Mouse (Mus musculus): ENCODE data around the gene Slc33a1. TPM values are rescaled to one million over a fixed set of nuclear protein-coding genes. Genes with fewer than 3 reads are reported as not detected.

Gene Slc33a1
- 13.8 and 15.4 TPM in 2 replicates for polyA plus RNA-seq (2016; fragmentation: Nextera tagmentation; extraction: Ambion mirVana)

GRCm38 (mm10) chr3:63964100-63964921 is at the start of gene Slc33a1:
Gene Slc33a1 (minus strand): TSS chr3:63964768.
- Histone ChIP-seq H3K9ac (peak within 1 kb of the TSS; percentile 85), H3K9me3 (no peaks in the 10 kb centered on the region), H3K27ac (peak within 1 kb of the TSS; percentile 87), H3K4me1 (peaks cover 25% of the 10 kb centered on the region), H3K27me3 (peaks cover 9% of the 10 kb centered on the region), H3K4me3 (replicated peaks) (peak within 1 kb of the TSS; percentile 81), H3K36me3 (replicated peaks) (no peaks in the 10 kb centered on the region), H3K4me2 (peak within 1 kb of the TSS; percentile 90)
- ATAC-seq (ENCODE audit: low FRiP score) = peak; percentile 98
- under 1% methylated on average over 68 of the region's 69 CpGs for WGBS

GRCm38 (mm10) chr3:63988722-63989440 is 24.3 kb upstream of the Slc33a1 start:
- no peak overlapping the region for H3K4me2 ChIP-seq
- 94% methylated on average over 3 of the region's 3 CpGs for WGBS
- no peak overlapping the region for H3K4me3 ChIP-seq (replicated peaks)
- H3K9me3 ChIP-seq = no peaks in the 10 kb centered on the region
- no peak overlapping the region for H3K27ac ChIP-seq
- no peak for ATAC-seq (ENCODE audit: low FRiP score)
- no peaks in the 10 kb centered on the region for H3K4me1 ChIP-seq
- H3K36me3 ChIP-seq (replicated peaks) = peaks cover 65% of the 10 kb centered on the region
- H3K9ac ChIP-seq = no peak overlapping the region
- H3K27me3 ChIP-seq = no peaks in the 10 kb centered on the region

GRCm38 (mm10) chr3:63986656-63987055 is 22.1 kb upstream of the Slc33a1 start:
- Histone ChIP-seq H3K4me3 (replicated peaks) (no peak overlapping the region), H3K27me3 (no peaks in the 10 kb centered on the region), H3K4me1 (no peaks in the 10 kb centered on the region), H3K27ac (no peak overlapping the region), H3K9me3 (no peaks in the 10 kb centered on the region), H3K9ac (no peak overlapping the region), H3K4me2 (no peak overlapping the region), H3K36me3 (replicated peaks) (peaks cover 60% of the 10 kb centered on the region)
- 92% methylated on average over 1 of the region's 1 CpGs for WGBS
- ATAC-seq (ENCODE audit: low FRiP score) = no peak

GRCm38 (mm10) chr3:63977895-63978294 is 13.3 kb upstream of the Slc33a1 start:
- no peak overlapping the region for H3K27ac ChIP-seq
- H3K4me1 ChIP-seq = peaks cover 14% of the 10 kb centered on the region
- H3K4me2 ChIP-seq = peak overlapping the region; percentile 76
- H3K36me3 ChIP-seq (replicated peaks) = peaks cover 22% of the 10 kb centered on the region
- H3K9me3 ChIP-seq = no peaks in the 10 kb centered on the region
- no peak for ATAC-seq (ENCODE audit: low FRiP score)
- no peaks in the 10 kb centered on the region for H3K27me3 ChIP-seq
- no peak overlapping the region for H3K9ac ChIP-seq
- 81% methylated on average over 4 of the region's 4 CpGs for WGBS
- no peak overlapping the region for H3K4me3 ChIP-seq (replicated peaks)

- Histone ChIP-seq H3K4me2 (peak within 1 kb of the TSS; percentile 76), H3K27ac (peak within 1 kb of the TSS; percentile 85), H3K9me3 (no peaks in the 10 kb centered on the region), H3K4me3 (replicated peaks) (peak within 1 kb of the TSS; percentile 89), H3K36me3 (replicated peaks) (peaks cover 11% of the 10 kb centered on the region), H3K27me3 (no peaks in the 10 kb centered on the region; the same call in 1 of the 2 replicates), H3K9ac (peak within 1 kb of the TSS; percentile 90), H3K4me1 (peaks cover 14% of the 10 kb centered on the region)
- under 1% methylated on average over 67 of the region's 67 CpGs for WGBS
- ATAC-seq (ENCODE audit: low FRiP score) = peak; percentile 99
Measured at GRCm38 (mm10) chr3:63975955-63976908, 11.7 kb upstream of the Slc33a1 start, which contains the start of gene Gmps. Gene Gmps (plus strand): TSS chr3:63976106.

- peaks cover 25% of the 10 kb centered on the region for H3K4me1 ChIP-seq
- no peak overlapping the region for H3K9ac ChIP-seq
- no peak overlapping the region for H3K4me2 ChIP-seq
- no peak overlapping the region for H3K27ac ChIP-seq
- ATAC-seq (ENCODE audit: low FRiP score) = no peak
- H3K9me3 ChIP-seq = no peaks in the 10 kb centered on the region
- no peak overlapping the region for H3K4me3 ChIP-seq (replicated peaks)
- no peaks in the 10 kb centered on the region for H3K36me3 ChIP-seq (replicated peaks)
- 74% methylated on average over 2 of the region's 2 CpGs for WGBS
- peaks cover 9% of the 10 kb centered on the region for H3K27me3 ChIP-seq
Measured at GRCm38 (mm10) chr3:63965929-63966328, 1.4 kb upstream of the Slc33a1 start.

- H3K27me3 ChIP-seq = peaks cover 9% of the 10 kb centered on the region
- peak overlapping the region; percentile 90 for H3K4me2 ChIP-seq
- H3K27ac ChIP-seq = no peak overlapping the region; the same call in 1 of the 2 replicates
- 77% methylated on average over 6 of the region's 6 CpGs for WGBS
- no peak for ATAC-seq (ENCODE audit: low FRiP score)
- no peaks in the 10 kb centered on the region for H3K9me3 ChIP-seq
- H3K4me3 ChIP-seq (replicated peaks) = peak overlapping the region; percentile 81
- H3K9ac ChIP-seq = 0 out of 2 replicates have a peak overlapping the region, but pooled peaks have one; percentile 85
- peaks cover 25% of the 10 kb centered on the region for H3K4me1 ChIP-seq
- no peaks in the 10 kb centered on the region for H3K36me3 ChIP-seq (replicated peaks)
Measured at GRCm38 (mm10) chr3:63964922-63965249, 318 bp upstream of the Slc33a1 start.

- peaks cover 25% of the 10 kb centered on the region for H3K4me1 ChIP-seq
- H3K36me3 ChIP-seq (replicated peaks) = no peaks in the 10 kb centered on the region
- H3K9ac ChIP-seq = peak overlapping the region; percentile 85
- peak overlapping the region; percentile 87; the same call in 1 of the 2 replicates for H3K27ac ChIP-seq
- no peak for ATAC-seq (ENCODE audit: low FRiP score)
- 10% methylated on average over 25 of the region's 25 CpGs for whole genome bisulfite sequencing
- peak overlapping the region; percentile 81 for H3K4me3 ChIP-seq (replicated peaks)
- H3K9me3 ChIP-seq = no peaks in the 10 kb centered on the region
- H3K4me2 ChIP-seq = peak overlapping the region; percentile 90
- H3K27me3 ChIP-seq = peaks cover 9% of the 10 kb centered on the region
Measured at GRCm38 (mm10) chr3:63963421-63964099, 1.0 kb downstream of the Slc33a1 start.

- H3K9me3 ChIP-seq = no peaks in the 10 kb centered on the region
- ATAC-seq (ENCODE audit: low FRiP score) = no peak
- no peak overlapping the region for H3K9ac ChIP-seq
- no peaks in the 10 kb centered on the region for H3K27me3 ChIP-seq
- no peaks in the 10 kb centered on the region for H3K4me1 ChIP-seq
- no peak overlapping the region for H3K4me3 ChIP-seq (replicated peaks)
- 88% methylated on average over 3 of the region's 3 CpGs for WGBS
- H3K27ac ChIP-seq = no peak overlapping the region
- H3K4me2 ChIP-seq = no peak overlapping the region
- H3K36me3 ChIP-seq (replicated peaks) = 0 out of 2 replicates have a peak, but pooled peaks cover 3% of the 10 kb centered on the region
Measured at GRCm38 (mm10) chr3:63949837-63950236, 14.7 kb downstream of the Slc33a1 start.

GRCm38 (mm10) chr3:63941204-63941850 is 23.2 kb downstream of the Slc33a1 start:
- no peak overlapping the region for H3K4me2 ChIP-seq
- ATAC-seq (ENCODE audit: low FRiP score) = no peak
- H3K27me3 ChIP-seq = no peaks in the 10 kb centered on the region
- no peak overlapping the region for H3K4me3 ChIP-seq (replicated peaks)
- H3K4me1 ChIP-seq = no peaks in the 10 kb centered on the region
- 85% methylated on average over 2 of the region's 2 CpGs for WGBS
- no peak overlapping the region for H3K27ac ChIP-seq
- H3K9me3 ChIP-seq = no peaks in the 10 kb centered on the region
- no peaks in the 10 kb centered on the region for H3K36me3 ChIP-seq (replicated peaks)
- H3K9ac ChIP-seq = no peak overlapping the region

- Histone ChIP-seq H3K36me3 (replicated peaks) (no peaks in the 10 kb centered on the region), H3K4me2 (no peak overlapping the region), H3K4me1 (no peaks in the 10 kb centered on the region), H3K9me3 (no peaks in the 10 kb centered on the region), H3K4me3 (replicated peaks) (no peak overlapping the region), H3K27ac (no peak overlapping the region), H3K9ac (no peak overlapping the region), H3K27me3 (no peaks in the 10 kb centered on the region)
- WGBS = 85% methylated on average over 2 of the region's 2 CpGs
- ATAC-seq (ENCODE audit: low FRiP score) = no peak
Measured at GRCm38 (mm10) chr3:63938928-63939327, 25.6 kb downstream of the Slc33a1 start.
